Mouse (Mus musculus): ENCODE data around the gene Cdca3. TPM values are rescaled to one million over a fixed set of nuclear protein-coding genes. Genes with fewer than 3 reads are reported as not detected.
A peak's percentile ranks its signal among the peaks of the same experiment; 100 is the strongest.

The Cdca3 gene
- polyA plus RNA-seq, 1 experiment, result 148 TPM

DNA sequence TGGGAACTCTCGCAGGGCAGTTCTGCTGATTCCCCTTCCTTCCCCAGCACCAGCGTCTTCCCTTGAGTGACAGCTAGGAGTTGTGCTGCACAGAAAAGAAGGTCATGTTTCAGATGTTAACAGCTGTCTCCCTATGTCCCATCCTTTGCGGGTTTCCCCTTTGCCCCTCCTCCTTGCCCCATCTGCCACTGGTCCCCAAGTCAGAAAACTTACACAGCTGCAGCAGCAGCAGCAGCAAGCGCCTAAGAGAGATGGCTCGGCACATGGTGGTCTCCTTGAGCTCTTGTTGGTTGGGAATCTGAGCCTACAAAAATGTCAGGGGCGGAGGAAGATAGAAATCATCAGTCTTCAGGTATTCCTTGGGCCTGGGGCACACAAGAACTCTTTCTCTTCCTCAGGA lies 50.0 kb downstream of the Cdca3 start:
- H3K4me3 ChIP-seq (replicated peaks; ENCODE audit: control insufficient read depth, low read depth, low read length), result no peak overlapping the region
- TF ChIP-seq POLR2A (IDR thresholded peaks at IDR 0.05; ENCODE audit: borderline replicate concordance, control insufficient read depth, low read depth, low read length) (no peak), CTCF (IDR thresholded peaks at IDR 0.05; ENCODE audit: control insufficient read depth, insufficient read depth, low read length) (no peak)
- no peak overlapping the region for H3K27ac ChIP-seq (ENCODE audit: control insufficient read depth, insufficient read depth, low read depth, low read length, poor library complexity)
- no peaks in the 10 kb centered on the region for H3K4me1 ChIP-seq (ENCODE audit: control insufficient read depth, insufficient read depth, low read length)
- WGBS, result 66% methylated on average over 6 of the region's 6 CpGs

- 85% methylated on average over 9 of the region's 9 CpGs for WGBS
These were observed 52.5 kb downstream of the Cdca3 start for GRCm38 (mm10) chr6:124881821-124882220.

More at GRCm38 (mm10) chr6:124881821-124882220, 52.5 kb downstream of the Cdca3 start:
- peak overlapping the region; percentile 22; the same call in 1 of the 2 replicates for H3K27ac ChIP-seq (ENCODE audit: control insufficient read depth, insufficient read depth, low read depth, low read length, poor library complexity)
- TF ChIP-seq CTCF (IDR thresholded peaks at IDR 0.05; ENCODE audit: control insufficient read depth, insufficient read depth, low read length) (no peak), POLR2A (IDR thresholded peaks at IDR 0.05; ENCODE audit: borderline replicate concordance, control insufficient read depth, low read depth, low read length) (no peak)
- H3K4me3 ChIP-seq (replicated peaks; ENCODE audit: control insufficient read depth, low read depth, low read length), result no peak overlapping the region
- no peaks in the 10 kb centered on the region for H3K4me1 ChIP-seq (ENCODE audit: control insufficient read depth, insufficient read depth, low read length)

Other genes with a start within 250 kb of the Cdca3 start
- gene C1s2, start 193.5 kb upstream of the Cdca3 start, polyA plus RNA-seq (2011; ENCODE audit: insufficient read depth, insufficient read length, low replicate concordance, missing spikeins), result not detected in 2 replicates
- gene Lpcat3, start 166.5 kb upstream of the Cdca3 start, polyA plus RNA-seq (2011; ENCODE audit: insufficient read depth, insufficient read length, low replicate concordance, missing spikeins), result 67.0 and 77.5 TPM in 2 replicates
- gene Emg1, start 117.4 kb upstream of the Cdca3 start, polyA plus RNA-seq (2011; ENCODE audit: insufficient read depth, insufficient read length, low replicate concordance, missing spikeins), result 101 and 149 TPM in 2 replicates
- gene Phb2, start 117.2 kb upstream of the Cdca3 start, polyA plus RNA-seq (2011; ENCODE audit: insufficient read depth, insufficient read length, low replicate concordance, missing spikeins), result 143 and 213 TPM in 2 replicates
- gene Ptpn6, start 90.8 kb upstream of the Cdca3 start, polyA plus RNA-seq (2011; ENCODE audit: insufficient read depth, insufficient read length, low replicate concordance, missing spikeins), result 239 and 439 TPM in 2 replicates
- gene Grcc10, start 88.2 kb upstream of the Cdca3 start, polyA plus RNA-seq (2011; ENCODE audit: insufficient read depth, insufficient read length, low replicate concordance, missing spikeins), result 138 and 208 TPM in 2 replicates
- gene Gm45234, start 73.5 kb upstream of the Cdca3 start, polyA plus RNA-seq (2011; ENCODE audit: insufficient read depth, insufficient read length, low replicate concordance, missing spikeins), result not detected in 2 replicates
- 11.3 and 19.1 TPM in 2 replicates for gene Atn1, start 73.0 kb upstream of the Cdca3 start, polyA plus RNA-seq (2011; ENCODE audit: insufficient read depth, insufficient read length, low replicate concordance, missing spikeins)
- gene Eno2, start 59.9 kb upstream of the Cdca3 start, polyA plus RNA-seq (2011; ENCODE audit: insufficient read depth, insufficient read length, low replicate concordance, missing spikeins), result 0.68 and 1.4 TPM in 2 replicates
- gene Lrrc23, start 49.8 kb upstream of the Cdca3 start, polyA plus RNA-seq (2011; ENCODE audit: insufficient read depth, insufficient read length, low replicate concordance, missing spikeins), result not detected in 2 replicates
- gene Spsb2, start 20.9 kb upstream of the Cdca3 start, polyA plus RNA-seq (2011; ENCODE audit: insufficient read depth, insufficient read length, low replicate concordance, missing spikeins), result 4.9 and 7.3 TPM in 2 replicates
- gene Tpi1, start 15.3 kb upstream of the Cdca3 start, polyA plus RNA-seq (2011; ENCODE audit: insufficient read depth, insufficient read length, low replicate concordance, missing spikeins), result 97.5 and 152 TPM in 2 replicates
- gene Usp5, start 63 bp upstream of the Cdca3 start, polyA plus RNA-seq (2011; ENCODE audit: insufficient read depth, insufficient read length, low replicate concordance, missing spikeins), result 44.1 and 53.9 TPM in 2 replicates
- 3.3 TPM in 1 of 2 replicates, not detected in the other for gene Gnb3, start 10.7 kb downstream of the Cdca3 start, polyA plus RNA-seq (2011; ENCODE audit: insufficient read depth, insufficient read length, low replicate concordance, missing spikeins)
- 0.59 and 2.7 TPM in 2 replicates for gene P3h3, start 28.2 kb downstream of the Cdca3 start, polyA plus RNA-seq (2011; ENCODE audit: insufficient read depth, insufficient read length, low replicate concordance, missing spikeins)
- 0.56 and 2.4 TPM in 2 replicates for gene Gpr162, start 34.4 kb downstream of the Cdca3 start, polyA plus RNA-seq (2011; ENCODE audit: insufficient read depth, insufficient read length, low replicate concordance, missing spikeins)
- gene Cd4, start 58.7 kb downstream of the Cdca3 start, polyA plus RNA-seq (2011; ENCODE audit: insufficient read depth, insufficient read length, low replicate concordance, missing spikeins), result 3.5 and 3.6 TPM in 2 replicates
- 2.9 and 7.6 TPM in 2 replicates for gene Lag3, start 82.2 kb downstream of the Cdca3 start, polyA plus RNA-seq (2011; ENCODE audit: insufficient read depth, insufficient read length, low replicate concordance, missing spikeins)
- gene Ptms, start 90.6 kb downstream of the Cdca3 start, polyA plus RNA-seq (2011; ENCODE audit: insufficient read depth, insufficient read length, low replicate concordance, missing spikeins), result 157 and 192 TPM in 2 replicates
- gene Mlf2, start 101.8 kb downstream of the Cdca3 start, polyA plus RNA-seq (2011; ENCODE audit: insufficient read depth, insufficient read length, low replicate concordance, missing spikeins), result 45.8 and 74.0 TPM in 2 replicates
- gene Cops7a, start 136.0 kb downstream of the Cdca3 start, polyA plus RNA-seq (2011; ENCODE audit: insufficient read depth, insufficient read length, low replicate concordance, missing spikeins), result 18.1 and 33.0 TPM in 2 replicates
- gene Pianp, start 167.1 kb downstream of the Cdca3 start, polyA plus RNA-seq (2011; ENCODE audit: insufficient read depth, insufficient read length, low replicate concordance, missing spikeins), result 3.4 TPM in 1 of 2 replicates, not detected in the other
- 26.2 and 46.0 TPM in 2 replicates for gene Zfp384, start 179.6 kb downstream of the Cdca3 start, polyA plus RNA-seq (2011; ENCODE audit: insufficient read depth, insufficient read length, low replicate concordance, missing spikeins)
- gene Ing4, start 210.2 kb downstream of the Cdca3 start, polyA plus RNA-seq (2011; ENCODE audit: insufficient read depth, insufficient read length, low replicate concordance, missing spikeins), result 19.6 and 42.0 TPM in 2 replicates
- 24.3 and 45.9 TPM in 2 replicates for gene Acrbp, start 220.1 kb downstream of the Cdca3 start, polyA plus RNA-seq (2011; ENCODE audit: insufficient read depth, insufficient read length, low replicate concordance, missing spikeins)
- gene Lpar5, start 238.4 kb downstream of the Cdca3 start, polyA plus RNA-seq (2011; ENCODE audit: insufficient read depth, insufficient read length, low replicate concordance, missing spikeins), result not detected in 2 replicates